Mouse (Mus musculus): Measurements from ENCODE around the gene Fam19a1.

GRCm38 (mm10) chr6:96372848-96373247 is 259.9 kb downstream of the Fam19a1 start:
- TF ChIP-seq CTCF (IDR thresholded peaks at IDR 0.05; ENCODE audit: low read depth, low read length) (no peak), POLR2AphosphoS5 (IDR thresholded peaks at IDR 0.05; ENCODE audit: insufficient replicate concordance, low read depth, low read length) (no peak), TAL1 (conservative IDR thresholded peaks at IDR 0.05; ENCODE audit: low read depth, low read length) (no peak)

All from G1E (cell line).